Mouse (Mus musculus): ENCODE results near the gene Gm49510. TPM values are rescaled to one million over a fixed set of nuclear protein-coding genes. Genes with fewer than 3 reads are reported as not detected.
A peak's percentile ranks its signal among the peaks of the same experiment; 100 is the strongest.

Gene Gm49510
- polyA plus RNA-seq, 1 experiment from 2014 or later = 0.16 TPM

- no peak for ATAC-seq (ENCODE audit: insufficient number of reproducible peaks, insufficient read depth, low FRiP score, low TSS enrichment, low read depth)
- peak overlapping the region; percentile 92 for H3K4me2 ChIP-seq
- no peaks in the 10 kb centered on the region for H3K9me3 ChIP-seq
- no peaks in the 10 kb centered on the region for H3K27me3 ChIP-seq
- 11% methylated on average over 18 of the region's 18 CpGs for WGBS
- peaks cover 41% of the 10 kb centered on the region for H3K4me1 ChIP-seq (replicated peaks)
- H3K36me3 ChIP-seq = peaks cover 38% of the 10 kb centered on the region
- peak overlapping the region; percentile 84 for H3K27ac ChIP-seq
- H3K4me3 ChIP-seq (replicated peaks) = peak overlapping the region; percentile 78
- peak overlapping the region; percentile 79 for H3K9ac ChIP-seq (replicated peaks)
These were observed 1.3 kb downstream of the Gm49510 start for GRCm38 (mm10) chr15:78900585-78901421.

DNA sequence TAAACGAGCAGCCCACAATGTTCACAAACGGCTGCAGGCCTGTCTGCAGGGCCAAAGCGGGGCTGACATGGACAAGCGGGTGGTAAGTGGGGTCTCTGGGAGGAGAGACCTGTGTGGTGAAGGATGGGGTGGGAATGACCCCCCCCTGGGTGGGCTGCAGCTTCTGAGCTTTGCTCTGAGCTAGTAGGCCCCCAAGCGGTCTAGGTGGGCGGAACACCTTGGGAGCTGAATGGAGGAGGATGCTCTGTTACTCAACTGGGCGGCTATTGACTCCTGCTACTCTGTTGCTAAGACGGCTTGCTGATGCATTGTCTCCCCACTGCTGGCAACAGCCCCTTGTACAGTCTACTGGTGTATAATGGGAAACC, 1.9 kb downstream of the Gm49510 start:
- H3K27ac ChIP-seq = peak overlapping the region; percentile 84
- no peaks in the 10 kb centered on the region for H3K9me3 ChIP-seq
- peak overlapping the region; percentile 92 for H3K4me2 ChIP-seq
- 44% methylated on average over 8 of the region's 8 CpGs for WGBS
- peaks cover 38% of the 10 kb centered on the region for H3K4me1 ChIP-seq (replicated peaks)
- H3K4me3 ChIP-seq (replicated peaks) = peak overlapping the region; percentile 78
- H3K9ac ChIP-seq (replicated peaks) = peak overlapping the region; percentile 79; the same call in 1 of the 2 replicates
- ATAC-seq (ENCODE audit: insufficient number of reproducible peaks, insufficient read depth, low FRiP score, low TSS enrichment, low read depth) = no peak
- H3K27me3 ChIP-seq = no peaks in the 10 kb centered on the region
- H3K36me3 ChIP-seq = peaks cover 44% of the 10 kb centered on the region

DNA sequence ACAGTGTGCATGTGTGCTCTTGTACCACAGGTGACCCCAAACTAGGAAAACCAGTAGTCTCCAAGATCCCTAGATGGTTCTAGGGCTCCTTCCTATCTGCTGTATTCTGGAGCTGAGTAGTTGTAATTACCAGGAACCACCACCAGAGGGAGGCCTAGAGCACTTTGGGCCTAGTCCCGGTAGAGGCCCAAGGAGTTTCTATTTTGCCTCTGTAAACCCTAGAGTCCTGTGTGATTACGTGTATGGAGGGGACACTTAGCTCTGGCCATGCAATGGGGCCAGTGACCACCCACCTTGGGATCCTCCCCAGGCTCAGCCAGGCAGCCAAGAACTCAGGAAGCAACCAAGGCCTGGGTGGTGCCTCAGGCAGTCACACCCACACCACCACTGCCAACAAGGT, 3.8 kb downstream of the Gm49510 start:
- Histone ChIP-seq H3K9me3 (no peaks in the 10 kb centered on the region), H3K4me3 (replicated peaks) (no peak overlapping the region), H3K4me2 (no peak overlapping the region), H3K9ac (replicated peaks) (no peak overlapping the region), H3K27ac (no peak overlapping the region), H3K27me3 (no peaks in the 10 kb centered on the region), H3K36me3 (peaks cover 63% of the 10 kb centered on the region), H3K4me1 (replicated peaks) (peaks cover 32% of the 10 kb centered on the region)
- 15% methylated on average over 2 of the region's 2 CpGs for WGBS
- no peak for ATAC-seq (ENCODE audit: insufficient number of reproducible peaks, insufficient read depth, low FRiP score, low TSS enrichment, low read depth)

DNA sequence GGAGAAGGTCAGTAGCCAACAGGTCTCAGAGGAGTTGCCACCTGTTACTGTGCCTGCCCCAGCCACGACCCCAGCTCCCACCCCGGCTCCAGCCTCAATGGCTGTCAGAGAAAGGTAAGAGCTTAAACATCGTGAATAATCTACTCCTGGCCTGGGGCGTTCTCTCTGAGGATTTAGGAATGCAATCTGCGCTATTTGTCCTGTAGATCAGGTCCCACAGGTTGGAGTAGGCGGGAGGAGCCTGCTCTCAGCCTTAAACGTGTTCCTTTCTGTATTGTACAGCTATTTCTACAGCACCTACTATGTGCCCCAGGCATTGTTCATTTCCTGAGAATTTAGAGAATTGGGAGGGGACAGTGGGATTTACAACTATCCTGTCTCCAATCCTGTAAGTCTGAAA, 8.9 kb downstream of the Gm49510 start:
- WGBS = 77% methylated on average over 7 of the region's 7 CpGs
- Histone ChIP-seq H3K4me1 (replicated peaks) (no peaks in the 10 kb centered on the region; the same call in 1 of the 2 replicates), H3K4me3 (replicated peaks) (no peak overlapping the region), H3K9ac (replicated peaks) (no peak overlapping the region), H3K4me2 (no peak overlapping the region), H3K9me3 (no peaks in the 10 kb centered on the region), H3K27ac (no peak overlapping the region), H3K27me3 (no peaks in the 10 kb centered on the region), H3K36me3 (peaks cover 88% of the 10 kb centered on the region)
- no peak for ATAC-seq (ENCODE audit: insufficient number of reproducible peaks, insufficient read depth, low FRiP score, low TSS enrichment, low read depth)

GRCm38 (mm10) chr15:78908982-78909381, 9.5 kb downstream of the Gm49510 start:
- 81% methylated on average over 8 of the region's 8 CpGs for WGBS
- Histone ChIP-seq H3K36me3 (peaks cover 82% of the 10 kb centered on the region), H3K27me3 (no peaks in the 10 kb centered on the region), H3K9me3 (no peaks in the 10 kb centered on the region), H3K27ac (no peak overlapping the region), H3K4me2 (no peak overlapping the region), H3K9ac (replicated peaks) (no peak overlapping the region), H3K4me3 (replicated peaks) (no peak overlapping the region), H3K4me1 (replicated peaks) (no peaks in the 10 kb centered on the region; the same call in 1 of the 2 replicates)
- ATAC-seq (ENCODE audit: insufficient number of reproducible peaks, insufficient read depth, low FRiP score, low TSS enrichment, low read depth) = no peak

- Histone ChIP-seq H3K4me3 (replicated peaks) (no peak overlapping the region), H3K4me2 (no peak overlapping the region), H3K36me3 (peaks cover 57% of the 10 kb centered on the region), H3K4me1 (replicated peaks) (peaks cover 24% of the 10 kb centered on the region), H3K27ac (no peak overlapping the region), H3K9ac (replicated peaks) (no peak overlapping the region), H3K9me3 (no peaks in the 10 kb centered on the region), H3K27me3 (no peaks in the 10 kb centered on the region)
- WGBS = 32% methylated on average over 9 of the region's 9 CpGs
- ATAC-seq (ENCODE audit: insufficient number of reproducible peaks, insufficient read depth, low FRiP score, low TSS enrichment, low read depth) = no peak
These were observed 12.6 kb downstream of the Gm49510 start for GRCm38 (mm10) chr15:78912040-78912439.

- under 1% methylated on average over 51 of the region's 51 CpGs for WGBS
- Histone ChIP-seq H3K9me3 (no peaks in the 10 kb centered on the region), H3K4me2 (peak within 1 kb of the TSS; percentile 92), H3K27ac (peak within 1 kb of the TSS; percentile 95), H3K36me3 (peaks cover 54% of the 10 kb centered on the region), H3K9ac (replicated peaks) (peak within 1 kb of the TSS; percentile 86), H3K4me1 (replicated peaks) (peaks cover 24% of the 10 kb centered on the region), H3K27me3 (no peaks in the 10 kb centered on the region), H3K4me3 (replicated peaks) (peak within 1 kb of the TSS; percentile 85)
- ATAC-seq (ENCODE audit: insufficient number of reproducible peaks, insufficient read depth, low FRiP score, low TSS enrichment, low read depth) = peak; percentile 88
These were observed 14.2 kb downstream of the Gm49510 start, which contains the start of gene Pdxp for GRCm38 (mm10) chr15:78913632-78914090. Pdxp (plus strand) TSS chr15:78913919.

DNA sequence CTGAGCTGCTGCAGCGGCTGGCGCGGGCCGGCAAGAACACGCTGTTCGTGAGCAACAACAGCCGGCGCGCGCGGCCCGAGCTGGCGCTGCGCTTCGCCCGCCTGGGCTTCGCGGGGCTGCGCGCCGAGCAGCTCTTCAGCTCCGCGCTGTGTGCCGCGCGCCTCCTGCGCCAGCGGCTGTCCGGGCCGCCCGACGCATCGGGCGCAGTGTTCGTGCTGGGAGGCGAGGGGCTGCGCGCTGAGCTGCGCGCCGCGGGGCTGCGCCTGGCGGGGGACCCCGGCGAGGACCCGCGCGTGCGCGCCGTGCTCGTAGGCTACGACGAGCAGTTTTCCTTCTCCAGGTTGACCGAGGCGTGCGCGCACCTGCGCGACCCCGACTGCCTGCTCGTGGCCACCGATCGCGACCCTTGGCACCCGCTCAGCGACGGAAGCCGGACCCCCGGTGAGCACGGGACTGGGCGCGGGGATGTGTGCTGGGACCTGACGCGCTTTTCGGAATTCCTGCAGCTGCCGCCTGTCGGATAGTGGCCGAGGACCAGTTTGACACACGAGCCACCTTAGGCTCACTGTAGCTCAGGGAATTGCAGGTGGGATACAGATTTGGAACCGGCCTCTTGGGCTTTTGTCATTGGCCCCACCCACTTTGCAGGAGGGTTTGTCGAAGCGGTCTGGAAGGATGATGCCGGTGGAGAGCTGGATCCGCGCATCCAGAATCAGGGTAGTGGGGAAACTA, 14.8 kb downstream of the Gm49510 start:
- H3K4me2 ChIP-seq = peak overlapping the region; percentile 92
- peak; percentile 60 for ATAC-seq (ENCODE audit: insufficient number of reproducible peaks, insufficient read depth, low FRiP score, low TSS enrichment, low read depth)
- WGBS = under 1% methylated on average over 86 of the region's 87 CpGs
- H3K9ac ChIP-seq (replicated peaks) = peak overlapping the region; percentile 86
- H3K27ac ChIP-seq = peak overlapping the region; percentile 95
- H3K36me3 ChIP-seq = peaks cover 54% of the 10 kb centered on the region
- peaks cover 24% of the 10 kb centered on the region for H3K4me1 ChIP-seq (replicated peaks)
- peak overlapping the region; percentile 85 for H3K4me3 ChIP-seq (replicated peaks)
- no peaks in the 10 kb centered on the region for H3K9me3 ChIP-seq
- H3K27me3 ChIP-seq = no peaks in the 10 kb centered on the region

- WGBS = 52% methylated on average over 8 of the region's 8 CpGs
- H3K27me3 ChIP-seq = no peaks in the 10 kb centered on the region
- peak overlapping the region; percentile 85 for H3K4me3 ChIP-seq (replicated peaks)
- peak overlapping the region; percentile 92 for H3K4me2 ChIP-seq
- no peak overlapping the region for H3K27ac ChIP-seq
- ATAC-seq (ENCODE audit: insufficient number of reproducible peaks, insufficient read depth, low FRiP score, low TSS enrichment, low read depth) = no peak
- peaks cover 24% of the 10 kb centered on the region for H3K4me1 ChIP-seq (replicated peaks)
- H3K9me3 ChIP-seq = no peaks in the 10 kb centered on the region
- peak overlapping the region; percentile 86 for H3K9ac ChIP-seq (replicated peaks)
- peaks cover 53% of the 10 kb centered on the region for H3K36me3 ChIP-seq
These were observed 15.6 kb downstream of the Gm49510 start for GRCm38 (mm10) chr15:78914823-78915659.

GRCm38 (mm10) chr15:78915660-78916017, 16.2 kb downstream of the Gm49510 start:
- no peaks in the 10 kb centered on the region for H3K9me3 ChIP-seq
- peak overlapping the region; percentile 49; the same call in 1 of the 2 replicates for H3K9ac ChIP-seq (replicated peaks)
- no peaks in the 10 kb centered on the region for H3K27me3 ChIP-seq
- no peak overlapping the region for H3K27ac ChIP-seq
- H3K4me3 ChIP-seq (replicated peaks) = peak overlapping the region; percentile 85
- H3K4me1 ChIP-seq (replicated peaks) = peaks cover 24% of the 10 kb centered on the region
- H3K4me2 ChIP-seq = peak overlapping the region; percentile 92
- 8% methylated on average over 8 of the region's 8 CpGs for WGBS
- H3K36me3 ChIP-seq = peaks cover 47% of the 10 kb centered on the region
- no peak for ATAC-seq (ENCODE audit: insufficient number of reproducible peaks, insufficient read depth, low FRiP score, low TSS enrichment, low read depth)
